Mouse (Mus musculus) brain, embryonic 14.5 days (tissue): Measurements from ENCODE around the gene Prkd1.

ENCODE experiments used
- CTCF ChIP-seq: fragments of 200-500 bp; IDR thresholded peaks from 2 replicates; pipeline ENCODE4 v1.5.1; 2012; ENCODE audit warnings: inconsistent platforms, mild to moderate bottlenecking, moderate library complexity, borderline replicate concordance; ENCODE audit not compliant: insufficient read depth, insufficient read length; ENCODE audit errors: extremely low read depth
- POLR2A ChIP-seq: fragments of 200-500 bp; IDR thresholded peaks from 2 replicates; pipeline ENCODE4 v1.6.1; 2012; ENCODE audit warnings: mild to moderate bottlenecking, inconsistent platforms, borderline replicate concordance; ENCODE audit not compliant: poor library complexity, insufficient read depth, insufficient read length, severe bottlenecking; ENCODE audit errors: extremely low read depth

GRCm38 (mm10) chr12:50296067-50296466 is 352.8 kb downstream of the Prkd1 start:
- TF ChIP-seq CTCF (no peak), POLR2A (no peak)
